Mouse (Mus musculus): ENCODE data around the gene Armt1.

The Armt1 gene

GRCm38 (mm10) chr10:4435416-4435815 lies 3.1 kb downstream of the Armt1 start:
- no peak for DNase-seq

GRCm38 (mm10) chr10:4456409-4456808 lies 24.1 kb downstream of the Armt1 start:
- DNase-seq = no peak

DNA sequence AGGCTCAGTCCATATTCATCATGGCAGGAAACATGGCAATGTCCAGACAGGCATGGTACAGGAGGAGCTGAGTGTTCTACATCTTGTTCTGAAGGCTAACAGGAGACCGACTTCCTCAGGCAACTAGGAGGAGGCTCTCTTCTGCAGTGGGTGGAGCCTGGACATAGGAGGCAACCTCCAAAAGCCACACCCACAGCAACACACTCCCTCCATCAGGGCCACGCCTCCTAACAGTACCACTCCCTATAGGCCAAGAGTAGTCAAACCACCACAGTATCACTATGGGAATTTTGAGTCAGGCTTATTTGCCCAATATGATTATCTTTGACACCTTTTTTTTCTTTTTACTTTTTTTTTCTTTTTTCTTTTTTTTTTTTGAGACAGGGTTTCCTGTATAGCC lies 27.9 kb downstream of the Armt1 start:
- no peak for DNase-seq

DNA sequence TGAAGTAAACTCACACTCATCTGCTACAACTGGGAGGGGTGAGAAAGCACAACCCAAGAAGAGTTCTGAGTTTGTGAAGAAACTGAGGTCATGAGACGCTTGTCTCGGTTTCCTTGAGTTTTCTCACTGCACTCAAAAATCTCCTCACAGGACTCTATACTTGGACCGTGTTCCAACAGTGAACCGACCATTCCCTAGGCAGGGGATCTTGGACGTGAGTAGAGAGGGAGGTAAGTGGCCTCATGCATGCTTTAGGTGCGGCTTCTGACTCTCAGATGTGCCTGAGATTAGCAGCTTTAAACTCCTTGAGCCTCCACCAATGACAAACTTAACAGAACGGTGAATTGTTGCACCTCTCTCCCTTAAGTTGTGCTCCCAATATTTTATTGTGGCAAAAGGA lies 33.5 kb downstream of the Armt1 start:
- DNase-seq = no peak

- no peak for DNase-seq
These were observed 37.1 kb downstream of the Armt1 start for GRCm38 (mm10) chr10:4469406-4469805.

DNA sequence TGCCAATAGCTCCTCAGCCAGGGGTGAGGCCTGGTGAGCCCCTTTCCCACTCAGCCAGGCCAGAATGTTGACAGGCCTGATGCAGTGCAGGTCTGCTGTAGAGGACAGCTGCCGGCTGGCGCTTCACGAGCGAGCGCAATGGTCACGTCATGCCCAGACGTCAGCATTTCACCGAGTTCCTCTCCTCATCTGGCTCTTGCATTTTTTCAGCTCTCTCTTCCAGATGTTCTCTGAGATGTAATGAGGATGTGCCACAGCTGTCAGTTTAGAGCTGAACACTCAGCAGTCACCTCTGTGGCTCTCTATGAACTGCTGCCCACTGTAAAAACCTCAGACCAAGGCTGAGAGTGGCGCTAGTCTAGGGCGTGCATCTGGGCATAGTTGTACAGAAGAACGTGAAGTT lies 41.3 kb downstream of the Armt1 start:
- no peak for DNase-seq

DNA sequence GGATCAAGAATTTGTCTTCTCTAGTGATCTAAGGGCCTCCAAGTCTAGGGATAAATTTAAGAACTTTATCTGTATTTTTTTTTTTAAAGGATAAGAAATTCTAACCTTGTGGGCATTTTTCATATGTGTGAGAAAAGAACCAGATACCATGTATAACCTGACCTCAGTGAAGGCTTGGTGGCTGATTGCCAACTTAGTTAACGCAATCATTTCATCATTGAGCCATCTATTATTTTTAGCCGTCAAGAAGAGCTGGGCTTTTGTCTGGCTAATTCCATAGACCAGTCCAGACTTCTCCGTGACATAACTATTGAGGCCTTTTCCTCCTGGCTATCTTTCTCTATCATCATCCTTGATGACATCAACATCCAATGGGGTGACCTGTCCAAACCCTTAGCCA lies 43.2 kb downstream of the Armt1 start:
- no peak for DNase-seq

- DNase-seq = no peak
These were observed 44.3 kb downstream of the Armt1 start for GRCm38 (mm10) chr10:4476604-4477003.

- no peak for DNase-seq
These were observed 48.7 kb downstream of the Armt1 start for GRCm38 (mm10) chr10:4480929-4481328.

DNA sequence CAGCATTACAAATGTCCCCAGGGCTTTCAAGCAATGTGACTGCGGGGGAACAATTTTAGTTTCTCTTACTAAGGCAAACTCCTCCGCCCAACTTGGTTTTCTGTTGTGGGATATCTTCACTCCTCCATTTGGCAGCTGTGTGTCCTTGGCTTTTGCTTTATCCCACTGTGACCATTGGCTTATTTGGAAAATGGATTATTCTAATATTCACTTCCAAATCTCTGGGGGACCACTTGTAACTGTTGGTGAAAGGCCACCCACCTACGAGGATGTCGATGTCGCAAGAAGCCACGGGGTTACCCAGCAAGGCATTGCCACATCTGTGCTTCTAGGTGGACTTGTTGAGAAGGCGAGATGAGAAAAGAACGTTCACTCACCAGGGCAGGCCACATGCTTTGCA lies 49.4 kb downstream of the Armt1 start:
- no peak for DNase-seq

DNA sequence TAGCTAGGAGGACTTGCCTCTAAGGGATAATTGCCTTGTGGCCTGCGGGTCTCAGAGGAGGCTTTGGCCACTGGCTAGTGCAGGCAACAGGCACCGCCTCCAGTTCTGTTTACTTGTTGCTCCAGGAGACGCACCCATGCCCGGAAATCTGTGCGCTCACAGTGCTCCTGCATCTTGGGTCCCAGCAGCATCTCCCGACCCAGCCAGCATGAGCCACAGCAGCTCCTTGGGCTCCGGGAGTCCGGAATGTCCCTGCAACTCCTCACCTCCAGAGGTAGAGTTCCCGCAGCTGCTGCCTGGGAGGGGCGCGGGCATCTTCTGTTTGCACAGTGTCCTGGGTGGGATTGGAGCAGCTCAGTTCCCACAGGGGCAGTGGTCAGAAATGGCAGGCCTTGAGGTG lies 50.1 kb downstream of the Armt1 start, which contains the start of gene Ccdc170:
TSS of gene Ccdc170 (plus strand) at position 148 of the 400 bp plus-strand sequence.
- no peak for DNase-seq

GRCm38 (mm10) chr10:4483848-4484247 lies 51.6 kb downstream of the Armt1 start:
- no peak for DNase-seq

- no peak for DNase-seq
These were observed 52.7 kb downstream of the Armt1 start for GRCm38 (mm10) chr10:4484986-4485385.

DNA sequence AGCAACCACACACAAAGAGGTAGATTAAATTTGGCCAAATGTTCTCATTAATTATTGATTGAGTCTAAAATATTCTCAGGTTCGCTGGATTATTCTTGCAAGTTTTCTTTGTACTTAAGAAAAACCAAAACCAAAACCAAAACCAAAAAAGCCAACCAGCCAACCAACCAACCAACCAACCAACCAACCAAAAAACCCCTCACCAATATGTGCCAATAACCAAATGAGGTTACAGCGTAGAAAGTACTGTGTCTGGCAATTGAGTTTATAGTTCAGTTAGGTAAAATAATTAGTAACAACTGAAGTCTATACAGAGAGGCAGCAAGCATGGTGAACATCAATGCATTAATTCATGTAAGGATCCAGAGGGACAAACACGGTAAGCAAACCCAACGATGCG lies 57.6 kb downstream of the Armt1 start:
- no peak for DNase-seq

- DNase-seq = no peak
These were observed 59.0 kb downstream of the Armt1 start for GRCm38 (mm10) chr10:4491281-4491680.

- no peak for DNase-seq
These were observed 59.8 kb downstream of the Armt1 start for GRCm38 (mm10) chr10:4492045-4492444.

DNA sequence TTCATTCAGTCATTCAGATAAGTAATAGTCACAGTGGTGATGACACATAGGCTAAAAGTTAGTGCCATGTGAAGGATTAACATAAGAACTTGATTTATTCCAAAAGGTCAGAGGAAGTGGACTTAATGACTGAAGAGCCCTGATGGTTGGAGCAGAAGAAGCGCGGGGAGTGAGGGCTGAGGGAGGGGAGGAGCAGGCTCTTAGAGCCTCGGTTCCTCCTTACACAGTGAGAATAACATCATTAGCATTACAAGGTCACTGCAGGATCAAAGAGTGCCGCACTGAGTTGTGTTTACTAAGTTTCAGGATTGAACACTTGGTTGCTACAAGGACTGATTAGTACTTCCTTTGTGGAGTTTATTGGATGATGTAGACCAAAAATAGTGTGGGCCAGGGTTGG lies 60.6 kb downstream of the Armt1 start:
- DNase-seq = no peak

DNA sequence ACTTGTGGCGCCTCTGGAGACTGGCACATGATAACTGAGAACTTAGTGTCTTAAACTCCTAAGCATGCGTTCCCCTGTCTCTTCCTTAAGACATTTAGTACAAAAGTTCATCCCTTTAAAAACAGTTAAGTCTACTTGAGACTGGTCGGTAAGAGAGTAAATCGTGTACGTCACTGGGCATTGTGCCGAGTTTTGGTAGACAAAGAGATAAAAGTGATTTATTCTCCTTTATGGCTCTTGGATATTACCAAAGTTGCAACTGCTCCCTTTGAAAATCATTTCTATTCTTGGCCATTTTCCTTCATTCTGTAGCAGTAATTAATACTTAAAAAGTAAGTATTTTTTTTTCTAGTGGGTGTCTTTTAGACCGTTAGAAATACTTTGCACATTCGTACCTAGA lies 71.0 kb downstream of the Armt1 start:
- no peak for DNase-seq

Measured in thymus, postnatal 25 days (tissue).